Mouse (Mus musculus) midbrain, postnatal 0 days (tissue): ENCODE measurements around the gene Efl1. TPM values are rescaled to one million over a fixed set of nuclear protein-coding genes. Genes with fewer than 3 reads are reported as not detected.

Experiments
- ATAC-seq: fragments of 200-750 bp; cut with Nextera tagmentation; 2 replicates; pipeline ENCODE4 v1.8.0; 2017; ENCODE audit warnings: moderate number of reproducible peaks, mild to moderate bottlenecking, moderate TSS enrichment, moderate library complexity; ENCODE audit not compliant: low FRiP score
- DNase-seq: peaks from one replicate; pipeline ENCODE4 v3.0.0-alpha.2; 2015; ENCODE audit warnings: low spot score
- H3K27ac ChIP-seq: fragments of 300-500 bp; sonication (generic); 2 replicates; pipeline ENCODE4 v1.5.1; 2014; ENCODE audit warnings: low read depth, mild to moderate bottlenecking, low read length, mixed read lengths
- H3K27me3 ChIP-seq: fragments of 300-500 bp; sonication (generic); 2 replicates; pipeline ENCODE4 v1.6.1; 2014; ENCODE audit warnings: low read length, control low read depth, mixed read lengths; ENCODE audit not compliant: insufficient read depth
- H3K36me3 ChIP-seq: fragments of 300-500 bp; sonication (generic); 2 replicates; pipeline ENCODE4 v1.6.1; 2014; ENCODE audit warnings: low read length, control low read depth, mixed read lengths; ENCODE audit not compliant: insufficient read depth
- H3K4me1 ChIP-seq: fragments of 300-500 bp; sonication (generic); 2 replicates; pipeline ENCODE4 v1.6.1; 2014; ENCODE audit warnings: mild to moderate bottlenecking, control low read depth, antibody characterized with exemption, low read length, mixed read lengths; ENCODE audit not compliant: insufficient read depth
- H3K4me2 ChIP-seq: fragments of 300-500 bp; sonication (generic); 2 replicates; pipeline ENCODE4 v1.6.1; 2014; ENCODE audit warnings: low read depth, mild to moderate bottlenecking, low read length, mixed read lengths; ENCODE audit not compliant: poor library complexity, severe bottlenecking
- H3K4me3 ChIP-seq: fragments of 300-500 bp; sonication (generic); 2 replicates; pipeline ENCODE4 v1.5.1; 2014; ENCODE audit warnings: low read depth, mild to moderate bottlenecking, low read length, moderate library complexity
- H3K9ac ChIP-seq: fragments of 300-500 bp; sonication (generic); replicated peaks from 2 replicates; pipeline ENCODE4 v1.6.1; 2014; ENCODE audit warnings: mild to moderate bottlenecking, low read length, moderate library complexity, mixed read lengths; ENCODE audit not compliant: poor library complexity, severe bottlenecking
- H3K9me3 ChIP-seq: fragments of 300-500 bp; sonication (generic); 2 replicates; pipeline ENCODE4 v1.6.1; 2016; ENCODE audit warnings: low read length, control low read depth
- CTCF ChIP-seq: IDR thresholded peaks from 2 replicates; pipeline ENCODE4 v1.5.1; 2016; ENCODE audit warnings: antibody characterized with exemption, mild to moderate bottlenecking
- WGBS: fragments of 180-500 bp; shearing (Covaris S2); extraction: QIAGEN DNeasy Blood & Tissue Kit; methylation state at CpG from one replicate; pipeline ENCODE4 v1.1.7; 2014; 5-methylcytosine and 5-hydroxymethylcytosine counted together
- polyA plus RNA-seq: library from polyadenylated mRNA; unstranded; fragments of >200 nt; fragmentation: Nextera tagmentation; extraction: Ambion mirVana; gene quantifications from 2 replicates; pipeline ENCODE4 v1.2.1, GENCODE M21; 2015
- total RNA-seq: library from RNA; depleted of rRNA; stranded (reverse); fragments of >200 nt; gene quantifications from 2 replicates; pipeline ENCODE4 v1.2.3, GENCODE M21; 2014; rRNA removed

Gene Efl1
- total RNA-seq, result 10.2 and 12.4 TPM in 2 replicates
- polyA plus RNA-seq, result 16.6 and 17.5 TPM in 2 replicates

DNA sequence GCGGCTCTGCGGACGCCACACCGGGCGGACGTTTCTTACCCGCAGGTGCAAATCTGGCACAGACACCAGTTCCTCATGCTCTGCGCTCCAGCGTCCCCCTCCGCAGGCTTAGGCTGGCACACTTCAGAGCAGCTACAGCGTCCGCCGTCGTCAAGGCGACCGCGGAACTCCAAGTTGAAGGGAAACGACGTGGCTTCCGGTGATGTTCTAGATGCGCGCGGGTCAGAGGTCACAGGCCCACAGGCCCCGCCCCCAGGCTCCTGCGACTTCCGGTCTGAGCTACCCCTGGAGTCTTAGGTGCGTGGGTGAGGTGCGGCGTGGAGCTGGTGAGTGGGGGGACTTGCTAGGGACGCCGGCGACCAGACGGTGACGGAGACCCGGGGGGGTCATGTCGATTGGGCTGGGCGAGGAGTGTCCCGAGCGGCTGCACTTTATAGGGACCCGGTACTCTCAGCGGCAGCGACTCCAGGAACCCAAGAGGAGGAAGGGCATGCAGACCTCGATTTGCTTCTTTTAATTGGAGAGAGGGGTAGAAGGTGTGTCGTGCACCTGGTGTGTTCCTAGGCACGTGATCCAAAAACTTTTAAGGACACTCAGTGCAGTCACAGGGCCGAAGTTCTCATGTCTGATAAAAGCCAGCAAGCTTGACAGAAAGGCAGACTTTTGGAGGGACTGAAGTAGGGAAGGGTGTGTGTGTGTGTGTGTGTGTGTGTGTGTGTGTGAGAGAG lies at the start of gene Efl1, which contains the start of gene Saxo2:
Gene Efl1, plus strand, starts transcription at position 262 of the 728 bp plus-strand sequence.
Gene Saxo2, minus strand, starts transcription at position 176 of the 728 bp plus-strand sequence.
- DNase-seq (peak; percentile 97), ATAC-seq (peak; percentile 96)
- H3K4me1 ChIP-seq, result no peaks in the 10 kb centered on the region; the same call in 1 of the 2 replicates
- peak within 1 kb of the TSS; percentile 64 for H3K4me2 ChIP-seq
- H3K27me3 ChIP-seq, result no peaks in the 10 kb centered on the region
- H3K27ac ChIP-seq, result no peak within 1 kb of the TSS
- under 1% methylated on average over 46 of the region's 46 CpGs for WGBS
- H3K36me3 ChIP-seq, result peaks cover 6% of the 10 kb centered on the region; the same call in 1 of the 2 replicates
- peak within 1 kb of the TSS; percentile 69 for H3K9ac ChIP-seq
- no peaks in the 10 kb centered on the region for H3K9me3 ChIP-seq
- peak within 1 kb of the TSS; percentile 72 for H3K4me3 ChIP-seq
- TF ChIP-seq CTCF, result peak; percentile 36

DNA sequence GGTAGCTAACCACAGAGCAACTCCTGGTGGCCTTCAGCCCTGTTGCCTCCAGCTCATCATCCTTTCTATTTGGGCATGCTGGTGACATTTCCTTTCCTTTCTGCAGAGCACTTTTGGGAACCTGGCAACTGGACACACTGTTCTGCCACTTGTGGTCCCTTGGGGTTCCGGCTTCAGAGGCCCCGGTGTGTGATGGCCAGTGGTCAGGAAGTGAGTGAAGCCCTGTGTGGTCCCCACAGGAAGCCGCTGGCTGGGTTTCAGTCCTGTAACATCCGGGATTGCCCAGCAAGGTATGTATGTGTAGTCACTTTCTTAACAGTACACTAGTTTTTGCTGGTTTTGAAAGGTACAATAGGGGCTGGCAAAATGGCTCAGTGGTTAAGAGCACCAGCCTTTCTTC lies 46.4 kb upstream of the Efl1 start:
- ATAC-seq (no peak), DNase-seq (no peak)
- WGBS, result 81% methylated on average over 4 of the region's 4 CpGs
- H3K27ac ChIP-seq, result no peak overlapping the region
- H3K9me3 ChIP-seq, result no peaks in the 10 kb centered on the region
- H3K36me3 ChIP-seq, result no peaks in the 10 kb centered on the region
- no peak overlapping the region for H3K4me3 ChIP-seq
- no peak for TF ChIP-seq CTCF
- H3K9ac ChIP-seq, result no peak overlapping the region
- no peaks in the 10 kb centered on the region for H3K27me3 ChIP-seq
- H3K4me2 ChIP-seq, result no peak overlapping the region
- H3K4me1 ChIP-seq, result no peaks in the 10 kb centered on the region

GRCm38 (mm10) chr7:82605425-82605824 lies 43.0 kb upstream of the Efl1 start:
- Histone ChIP-seq H3K27me3 (no peaks in the 10 kb centered on the region), H3K9me3 (no peaks in the 10 kb centered on the region), H3K27ac (no peak overlapping the region), H3K4me3 (no peak overlapping the region), H3K36me3 (no peaks in the 10 kb centered on the region), H3K4me1 (no peaks in the 10 kb centered on the region), H3K4me2 (no peak overlapping the region), H3K9ac (no peak overlapping the region)
- DNase-seq (no peak), ATAC-seq (no peak)
- no peak for TF ChIP-seq CTCF
- WGBS, result 82% methylated on average over 6 of the region's 6 CpGs

GRCm38 (mm10) chr7:82609629-82610028 lies 38.8 kb upstream of the Efl1 start:
- peak; percentile 23 for DNase-seq
- WGBS, result 67% methylated on average over 3 of the region's 3 CpGs
- TF ChIP-seq CTCF, result peak; percentile 51

GRCm38 (mm10) chr7:82625342-82625741 lies 23.1 kb upstream of the Efl1 start:
- no peak for TF ChIP-seq CTCF
- ATAC-seq, result no peak
- Histone ChIP-seq H3K4me2 (no peak overlapping the region), H3K27me3 (no peaks in the 10 kb centered on the region), H3K36me3 (no peaks in the 10 kb centered on the region), H3K9ac (no peak overlapping the region), H3K4me1 (no peaks in the 10 kb centered on the region), H3K27ac (no peak overlapping the region), H3K4me3 (no peak overlapping the region), H3K9me3 (0 out of 2 replicates have a peak, but pooled peaks cover 4% of the 10 kb centered on the region)
- WGBS, result 27% methylated on average over 7 of the region's 7 CpGs
- DNase-seq, result no peak

More at GRCm38 (mm10) chr7:82609629-82610028, 38.8 kb upstream of the Efl1 start:
- no peaks in the 10 kb centered on the region for H3K9me3 ChIP-seq
- H3K27ac ChIP-seq, result no peak overlapping the region
- no peaks in the 10 kb centered on the region for H3K27me3 ChIP-seq
- H3K4me1 ChIP-seq, result no peaks in the 10 kb centered on the region
- no peaks in the 10 kb centered on the region for H3K36me3 ChIP-seq
- H3K9ac ChIP-seq, result no peak overlapping the region
- no peak overlapping the region for H3K4me2 ChIP-seq
- H3K4me3 ChIP-seq, result no peak overlapping the region
- ATAC-seq, result no peak

GRCm38 (mm10) chr7:82647183-82647582 lies 1.2 kb upstream of the Efl1 start:
- Histone ChIP-seq H3K36me3 (peaks cover 5% of the 10 kb centered on the region; the same call in 1 of the 2 replicates), H3K9me3 (no peaks in the 10 kb centered on the region), H3K27ac (no peak overlapping the region), H3K4me3 (no peak overlapping the region), H3K9ac (no peak overlapping the region), H3K4me1 (no peaks in the 10 kb centered on the region; the same call in 1 of the 2 replicates), H3K27me3 (no peaks in the 10 kb centered on the region), H3K4me2 (no peak overlapping the region)
- no peak for DNase-seq
- 88% methylated on average over 3 of the region's 3 CpGs for whole genome bisulfite sequencing
- ATAC-seq, result no peak
- TF ChIP-seq CTCF, result no peak
